Mouse (Mus musculus): ENCODE measurements around the gene Gm9964.

DNA sequence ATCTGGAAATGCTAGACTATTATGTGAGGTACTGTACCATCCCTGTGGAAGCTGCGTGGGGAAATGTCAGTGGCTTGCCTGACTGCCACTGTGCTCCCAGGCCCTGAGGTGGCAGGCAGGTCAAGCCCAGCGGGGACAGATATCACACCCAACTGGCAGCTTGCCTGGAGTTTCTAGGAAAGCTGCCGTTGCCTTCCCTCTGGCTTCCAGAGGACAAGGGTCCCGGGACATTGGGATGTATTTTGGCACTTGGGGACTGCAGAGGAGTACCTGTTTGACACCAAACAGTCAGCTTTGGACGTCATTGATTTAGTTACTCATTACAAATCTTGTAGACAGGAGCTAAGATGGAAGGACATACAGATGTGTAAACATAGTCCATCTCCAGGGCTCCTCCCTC is 15.3 kb downstream of the Gm9964 start:
- TF ChIP-seq CTCF (IDR thresholded peaks at IDR 0.05; ENCODE audit: borderline replicate concordance, insufficient read depth, low read depth, low read length): no peak
- no peak for TF ChIP-seq POLR2A (IDR thresholded peaks at IDR 0.05; ENCODE audit: borderline replicate concordance, insufficient read depth, low read length)

Measured in cerebellum, adult 2 months (tissue).